Mouse (Mus musculus) embryonic fibroblast, embryonic 13.5 days (primary cell): ENCODE measurements around the gene St13.

ENCODE experiments used
- CTCF ChIP-seq: IDR thresholded peaks from 2 replicates; pipeline ENCODE4 v1.5.1; 2011; ENCODE audit warnings: mild to moderate bottlenecking, control low read depth, low read length, moderate library complexity, borderline replicate concordance; ENCODE audit not compliant: insufficient read depth
- POLR2A ChIP-seq: IDR thresholded peaks from 2 replicates; pipeline ENCODE4 v1.6.1; 2011; ENCODE audit warnings: low read depth, mild to moderate bottlenecking, control low read depth, low read length, moderate library complexity

DNA sequence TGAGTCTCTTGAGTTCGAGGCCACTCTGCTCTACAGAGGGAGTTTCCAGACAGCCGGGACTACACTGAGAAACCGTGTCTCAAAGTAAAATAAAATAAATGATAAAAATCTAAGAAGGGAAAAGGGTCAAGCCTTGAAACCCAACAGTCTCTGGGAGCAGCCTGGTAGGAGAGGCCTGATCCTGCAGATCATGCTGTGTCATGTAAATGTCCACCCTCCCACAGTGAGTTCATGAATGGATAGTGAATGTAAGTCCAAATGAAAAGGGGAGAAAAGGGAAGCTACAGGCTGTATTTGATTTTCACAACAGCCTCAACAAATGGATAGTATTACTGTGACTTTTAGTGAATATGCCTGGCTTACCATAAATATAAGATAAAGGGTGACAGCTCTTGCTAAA is 25.4 kb upstream of the St13 start:
- TF ChIP-seq POLR2A = no peak
- TF ChIP-seq CTCF = no peak
